Mouse (Mus musculus): ENCODE results near the gene Apopt1. TPM values are rescaled to one million over a fixed set of nuclear protein-coding genes. Genes with fewer than 3 reads are reported as not detected.

The Apopt1 gene
- polyA plus RNA-seq, 1 experiment from 2014 or later, result 52.5 TPM

DNA sequence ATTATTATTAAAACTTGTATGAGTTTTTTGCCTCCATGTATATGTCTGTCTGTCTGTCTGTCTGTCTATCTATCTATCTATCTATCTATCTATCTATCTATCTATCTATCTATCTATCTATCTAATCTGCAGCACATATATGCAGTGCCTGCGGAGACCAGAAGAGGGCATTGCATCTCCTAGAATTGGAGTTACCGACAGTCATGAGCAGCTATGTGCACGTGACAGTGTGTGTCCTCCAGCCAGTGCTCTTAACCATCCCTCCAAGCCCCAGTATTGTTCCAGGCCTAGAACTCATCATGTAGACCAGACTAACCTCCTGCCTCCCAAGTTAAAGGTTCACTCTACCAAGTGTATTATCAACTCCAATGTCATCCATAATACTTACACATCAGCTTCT is 25.7 kb downstream of the Apopt1 start:
- ATAC-seq (ENCODE audit: low FRiP score), result no peak
- WGBS, result 11% methylated on average over 3 of the region's 3 CpGs

DNA sequence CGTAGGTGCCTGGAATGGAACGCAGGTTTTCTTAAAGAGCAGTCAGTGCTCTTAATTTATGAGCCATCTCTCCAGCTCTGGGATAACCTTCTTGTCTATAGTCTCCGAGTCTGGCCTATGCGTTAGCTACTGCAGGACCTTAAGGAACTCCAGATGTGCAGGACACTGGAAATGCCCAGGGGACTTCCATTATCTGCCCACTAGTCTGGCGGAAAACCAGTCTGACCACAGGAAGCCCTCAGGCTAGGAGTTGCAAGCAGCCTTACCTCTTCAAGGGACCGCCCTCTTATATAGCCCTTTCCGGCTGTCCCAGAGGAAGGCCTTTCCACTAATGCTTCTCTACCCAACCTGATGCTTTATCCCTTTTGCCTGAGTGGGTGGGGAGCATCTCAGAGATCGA is 28.3 kb downstream of the Apopt1 start:
- no peaks in the 10 kb centered on the region for H3K4me1 ChIP-seq (replicated peaks; ENCODE audit: control insufficient read depth, insufficient read depth, low read length)
- no peak overlapping the region for H3K4me2 ChIP-seq (replicated peaks; ENCODE audit: low read depth, low read length)
- H3K9ac ChIP-seq (ENCODE audit: low read depth, low read length), result no peak overlapping the region
- 81% methylated on average over 8 of the region's 8 CpGs for WGBS
- ATAC-seq (ENCODE audit: low FRiP score), result no peak
- H3K9me3 ChIP-seq (ENCODE audit: control insufficient read depth, low read length), result no peaks in the 10 kb centered on the region
- no peak overlapping the region for H3K27ac ChIP-seq (ENCODE audit: low read depth, low read length)
- H3K4me3 ChIP-seq (ENCODE audit: low read depth, low read length), result no peak overlapping the region
- no peak for DNase-seq (ENCODE audit: low spot score)
- H3K27me3 ChIP-seq (ENCODE audit: control insufficient read depth, insufficient read depth, low read length), result no peaks in the 10 kb centered on the region
- no peaks in the 10 kb centered on the region for H3K36me3 ChIP-seq (ENCODE audit: control insufficient read depth, insufficient read depth, low read length)

More for the DNA sequence above, 25.7 kb downstream of the Apopt1 start:
- no peak overlapping the region for H3K4me3 ChIP-seq (ENCODE audit: low read depth, low read length)
- no peaks in the 10 kb centered on the region for H3K27me3 ChIP-seq (ENCODE audit: control insufficient read depth, insufficient read depth, low read length)
- no peaks in the 10 kb centered on the region for H3K9me3 ChIP-seq (ENCODE audit: control insufficient read depth, low read length)
- H3K4me1 ChIP-seq (replicated peaks; ENCODE audit: control insufficient read depth, insufficient read depth, low read length), result no peaks in the 10 kb centered on the region
- H3K27ac ChIP-seq (ENCODE audit: low read depth, low read length), result no peak overlapping the region
- no peak overlapping the region for H3K9ac ChIP-seq (ENCODE audit: low read depth, low read length)
- H3K36me3 ChIP-seq (ENCODE audit: control insufficient read depth, insufficient read depth, low read length), result no peaks in the 10 kb centered on the region
- DNase-seq (ENCODE audit: low spot score), result peak; percentile 79
- H3K4me2 ChIP-seq (replicated peaks; ENCODE audit: low read depth, low read length), result no peak overlapping the region

DNA sequence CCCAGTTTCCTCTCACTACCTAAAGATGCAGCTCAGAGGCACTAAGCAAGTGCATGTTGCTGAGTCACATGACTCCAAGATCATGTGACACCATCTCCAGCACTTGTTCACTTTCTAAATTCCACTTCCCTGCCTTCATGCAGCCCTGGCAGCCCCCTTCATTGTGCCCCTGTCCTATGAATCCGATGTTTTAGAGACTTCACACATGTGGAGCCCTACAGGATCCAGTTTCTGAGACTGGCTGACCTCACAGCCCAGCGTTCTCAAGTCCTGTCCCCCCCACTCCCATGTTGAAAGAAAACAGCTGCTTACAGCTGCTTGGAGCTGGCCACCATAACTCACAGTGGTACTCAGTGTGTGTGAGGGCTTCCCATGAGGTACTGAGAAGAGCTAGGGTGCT is 30.4 kb downstream of the Apopt1 start:
- H3K9me3 ChIP-seq (ENCODE audit: control insufficient read depth, low read length), result no peaks in the 10 kb centered on the region
- H3K9ac ChIP-seq (ENCODE audit: low read depth, low read length), result no peak overlapping the region
- 73% methylated on average over 2 of the region's 2 CpGs for WGBS
- DNase-seq (ENCODE audit: low spot score) (no peak), ATAC-seq (ENCODE audit: low FRiP score) (no peak)
- H3K4me3 ChIP-seq (ENCODE audit: low read depth, low read length), result no peak overlapping the region
- H3K36me3 ChIP-seq (ENCODE audit: control insufficient read depth, insufficient read depth, low read length), result no peaks in the 10 kb centered on the region
- H3K27me3 ChIP-seq (ENCODE audit: control insufficient read depth, insufficient read depth, low read length), result no peaks in the 10 kb centered on the region
- H3K4me1 ChIP-seq (replicated peaks; ENCODE audit: control insufficient read depth, insufficient read depth, low read length), result no peaks in the 10 kb centered on the region
- no peak overlapping the region for H3K27ac ChIP-seq (ENCODE audit: low read depth, low read length)
- H3K4me2 ChIP-seq (replicated peaks; ENCODE audit: low read depth, low read length), result no peak overlapping the region

DNA sequence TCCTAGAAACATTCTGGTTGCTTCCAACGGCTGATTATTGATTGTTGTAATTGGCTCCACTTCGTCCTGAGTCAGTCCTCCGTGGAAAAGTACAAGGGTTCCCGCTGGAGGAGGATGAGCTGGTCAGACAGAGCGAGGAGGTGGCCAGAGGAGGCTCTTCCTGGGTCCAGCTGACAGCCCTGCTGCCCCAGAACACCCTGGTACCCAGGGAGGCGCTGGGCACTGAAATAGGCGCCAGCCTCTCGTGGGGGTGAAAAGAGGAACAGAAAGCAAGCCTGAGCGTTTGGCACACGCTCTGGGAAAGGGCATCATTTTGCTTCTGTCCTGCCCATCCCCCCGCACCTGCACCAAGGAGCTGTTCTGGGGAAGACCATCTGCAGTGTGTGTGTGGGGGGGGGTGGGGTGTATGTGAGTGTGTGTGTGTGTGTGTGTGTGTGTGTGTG is 30.9 kb downstream of the Apopt1 start:
- H3K36me3 ChIP-seq (ENCODE audit: control insufficient read depth, insufficient read depth, low read length), result no peaks in the 10 kb centered on the region
- no peak overlapping the region for H3K4me3 ChIP-seq (ENCODE audit: low read depth, low read length)
- WGBS, result 86% methylated on average over 11 of the region's 11 CpGs
- no peaks in the 10 kb centered on the region for H3K4me1 ChIP-seq (replicated peaks; ENCODE audit: control insufficient read depth, insufficient read depth, low read length)
- no peak for DNase-seq (ENCODE audit: low spot score)
- H3K9ac ChIP-seq (ENCODE audit: low read depth, low read length), result no peak overlapping the region
- no peak overlapping the region for H3K4me2 ChIP-seq (replicated peaks; ENCODE audit: low read depth, low read length)
- no peak overlapping the region for H3K27ac ChIP-seq (ENCODE audit: low read depth, low read length)
- H3K9me3 ChIP-seq (ENCODE audit: control insufficient read depth, low read length), result no peaks in the 10 kb centered on the region
- no peaks in the 10 kb centered on the region for H3K27me3 ChIP-seq (ENCODE audit: control insufficient read depth, insufficient read depth, low read length)
- ATAC-seq (ENCODE audit: low FRiP score), result no peak

DNA sequence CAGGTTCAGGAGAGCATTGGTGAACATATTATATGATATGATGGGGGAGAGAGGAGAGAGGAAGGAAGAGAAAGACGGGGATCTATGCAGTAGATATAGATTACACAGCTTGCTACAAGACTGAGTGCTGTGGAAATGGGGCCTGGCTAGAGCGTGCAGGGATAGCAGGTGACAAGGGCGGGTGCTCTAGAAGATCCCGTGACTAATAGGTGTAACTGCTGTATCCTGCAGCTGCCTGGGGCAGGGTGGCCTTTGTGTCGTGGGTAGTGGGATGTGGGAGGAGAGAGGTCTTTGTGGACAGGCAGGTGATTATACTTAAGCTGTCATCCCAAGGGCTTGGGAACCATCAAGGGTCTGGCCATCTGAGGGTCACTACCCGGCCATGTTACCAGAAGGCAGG is 32.2 kb downstream of the Apopt1 start:
- Histone ChIP-seq H3K4me2 (replicated peaks; ENCODE audit: low read depth, low read length) (no peak overlapping the region), H3K4me3 (ENCODE audit: low read depth, low read length) (no peak overlapping the region), H3K4me1 (replicated peaks; ENCODE audit: control insufficient read depth, insufficient read depth, low read length) (no peaks in the 10 kb centered on the region), H3K36me3 (ENCODE audit: control insufficient read depth, insufficient read depth, low read length) (no peaks in the 10 kb centered on the region), H3K9ac (ENCODE audit: low read depth, low read length) (no peak overlapping the region), H3K27me3 (ENCODE audit: control insufficient read depth, insufficient read depth, low read length) (no peaks in the 10 kb centered on the region), H3K9me3 (ENCODE audit: control insufficient read depth, low read length) (no peaks in the 10 kb centered on the region), H3K27ac (ENCODE audit: low read depth, low read length) (no peak overlapping the region)
- DNase-seq (ENCODE audit: low spot score) (no peak), ATAC-seq (ENCODE audit: low FRiP score) (no peak)
- 79% methylated on average over 6 of the region's 6 CpGs for WGBS

DNA sequence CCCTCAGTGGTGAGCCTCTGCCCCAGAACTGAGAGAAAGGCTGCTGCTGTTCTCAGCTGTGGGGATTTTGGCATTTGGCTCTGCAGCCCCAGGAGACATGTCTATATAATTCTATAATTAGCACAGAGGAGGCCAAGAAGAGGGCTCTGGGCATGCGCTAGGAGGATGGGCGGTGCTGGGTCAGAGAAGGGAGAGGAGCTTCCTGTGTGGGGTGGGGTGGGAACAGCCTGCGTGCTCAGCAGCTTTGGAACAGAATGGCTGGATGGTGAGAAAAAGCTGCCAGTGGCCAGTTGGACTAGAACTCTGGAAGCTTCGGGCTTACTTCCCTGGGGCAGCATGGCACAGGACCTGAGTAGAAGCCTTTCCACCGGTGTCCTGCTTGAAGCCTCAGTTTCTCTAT is 33.0 kb downstream of the Apopt1 start:
- ATAC-seq (ENCODE audit: low FRiP score) (no peak), DNase-seq (ENCODE audit: low spot score) (no peak)
- H3K9me3 ChIP-seq (ENCODE audit: control insufficient read depth, low read length), result no peaks in the 10 kb centered on the region
- H3K36me3 ChIP-seq (ENCODE audit: control insufficient read depth, insufficient read depth, low read length), result no peaks in the 10 kb centered on the region
- H3K4me3 ChIP-seq (ENCODE audit: low read depth, low read length), result no peak overlapping the region
- no peaks in the 10 kb centered on the region for H3K4me1 ChIP-seq (replicated peaks; ENCODE audit: control insufficient read depth, insufficient read depth, low read length)
- no peak overlapping the region for H3K4me2 ChIP-seq (replicated peaks; ENCODE audit: low read depth, low read length)
- no peak overlapping the region for H3K27ac ChIP-seq (ENCODE audit: low read depth, low read length)
- 76% methylated on average over 5 of the region's 5 CpGs for WGBS
- H3K9ac ChIP-seq (ENCODE audit: low read depth, low read length), result no peak overlapping the region
- H3K27me3 ChIP-seq (ENCODE audit: control insufficient read depth, insufficient read depth, low read length), result no peaks in the 10 kb centered on the region

DNA sequence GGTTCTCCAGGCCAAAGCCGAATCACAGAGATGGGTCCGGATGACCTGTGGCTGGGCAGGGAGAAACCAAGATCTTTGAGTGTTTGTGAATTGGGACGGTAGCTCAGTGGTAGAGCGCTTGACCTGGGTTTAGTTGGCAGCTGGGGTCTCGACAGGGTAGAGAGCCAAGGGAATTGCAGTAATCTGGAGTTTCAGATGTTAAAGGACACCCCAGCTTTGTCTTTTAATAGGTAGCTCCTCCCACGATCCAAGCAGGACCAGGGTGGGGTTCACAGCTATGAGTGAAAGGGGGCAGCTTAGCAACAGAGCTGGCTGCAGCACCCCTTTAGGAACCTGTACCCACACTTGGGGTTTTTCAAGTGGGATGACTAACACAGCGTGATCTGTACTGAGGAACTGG is 34.4 kb downstream of the Apopt1 start:
- no peaks in the 10 kb centered on the region for H3K27me3 ChIP-seq (ENCODE audit: control insufficient read depth, insufficient read depth, low read length)
- H3K27ac ChIP-seq (ENCODE audit: low read depth, low read length), result no peak overlapping the region
- ATAC-seq (ENCODE audit: low FRiP score) (no peak), DNase-seq (ENCODE audit: low spot score) (no peak)
- no peak overlapping the region for H3K4me2 ChIP-seq (replicated peaks; ENCODE audit: low read depth, low read length)
- H3K9ac ChIP-seq (ENCODE audit: low read depth, low read length), result no peak overlapping the region
- WGBS, result 80% methylated on average over 7 of the region's 7 CpGs
- H3K9me3 ChIP-seq (ENCODE audit: control insufficient read depth, low read length), result no peaks in the 10 kb centered on the region
- no peaks in the 10 kb centered on the region for H3K4me1 ChIP-seq (replicated peaks; ENCODE audit: control insufficient read depth, insufficient read depth, low read length)
- H3K4me3 ChIP-seq (ENCODE audit: low read depth, low read length), result no peak overlapping the region
- no peaks in the 10 kb centered on the region for H3K36me3 ChIP-seq (ENCODE audit: control insufficient read depth, insufficient read depth, low read length)

DNA sequence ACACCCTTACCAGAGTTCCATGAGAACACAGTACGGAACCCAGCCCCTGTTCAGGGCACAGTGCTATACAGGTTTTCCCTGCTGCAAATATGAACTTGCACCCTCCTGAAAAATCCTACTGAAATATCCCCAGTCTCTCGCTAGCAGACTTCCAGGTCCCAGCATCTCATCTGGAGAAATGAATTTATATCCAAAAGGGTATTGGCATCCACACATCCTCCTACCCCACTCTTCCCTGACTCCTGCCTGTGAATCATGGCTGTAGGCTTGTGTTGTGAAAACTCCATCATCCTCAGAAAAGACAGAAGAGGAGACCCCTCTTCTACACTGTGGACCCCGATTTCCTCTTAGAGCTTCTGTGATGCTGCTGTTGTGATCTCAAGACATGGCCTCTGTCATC is 37.7 kb downstream of the Apopt1 start:
- Histone ChIP-seq H3K27me3 (ENCODE audit: control insufficient read depth, insufficient read depth, low read length) (no peaks in the 10 kb centered on the region), H3K27ac (ENCODE audit: low read depth, low read length) (no peak overlapping the region), H3K4me2 (replicated peaks; ENCODE audit: low read depth, low read length) (no peak overlapping the region), H3K4me3 (ENCODE audit: low read depth, low read length) (no peak overlapping the region), H3K36me3 (ENCODE audit: control insufficient read depth, insufficient read depth, low read length) (no peaks in the 10 kb centered on the region), H3K9ac (ENCODE audit: low read depth, low read length) (no peak overlapping the region), H3K4me1 (replicated peaks; ENCODE audit: control insufficient read depth, insufficient read depth, low read length) (no peaks in the 10 kb centered on the region), H3K9me3 (ENCODE audit: control insufficient read depth, low read length) (no peaks in the 10 kb centered on the region)
- WGBS, result 89% methylated on average over 3 of the region's 3 CpGs
- DNase-seq (ENCODE audit: low spot score) (no peak), ATAC-seq (ENCODE audit: low FRiP score) (no peak)

DNA sequence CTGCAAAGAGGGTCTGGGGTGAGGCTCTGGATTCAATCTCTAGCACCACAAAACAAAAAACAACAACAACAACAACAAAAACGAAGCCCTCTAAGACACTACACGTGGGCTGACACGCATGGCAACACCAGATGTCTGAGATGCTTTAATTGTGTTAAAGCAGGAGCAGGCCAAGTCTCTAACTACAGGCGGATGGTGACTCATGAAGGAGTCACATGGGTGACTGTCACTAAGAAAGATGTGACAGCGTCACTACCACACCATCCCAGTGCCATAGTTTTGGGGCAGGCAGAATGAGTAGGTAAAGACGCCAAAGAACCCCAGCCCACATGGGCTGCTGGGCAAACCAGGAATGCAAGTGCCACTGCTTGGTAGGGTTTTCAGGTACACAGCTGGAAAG is 39.4 kb downstream of the Apopt1 start:
- no peaks in the 10 kb centered on the region for H3K9me3 ChIP-seq (ENCODE audit: control insufficient read depth, low read length)
- H3K4me2 ChIP-seq (replicated peaks; ENCODE audit: low read depth, low read length), result no peak overlapping the region
- no peaks in the 10 kb centered on the region for H3K27me3 ChIP-seq (ENCODE audit: control insufficient read depth, insufficient read depth, low read length)
- H3K9ac ChIP-seq (ENCODE audit: low read depth, low read length), result no peak overlapping the region
- WGBS, result 92% methylated on average over 6 of the region's 6 CpGs
- no peak overlapping the region for H3K4me3 ChIP-seq (ENCODE audit: low read depth, low read length)
- ATAC-seq (ENCODE audit: low FRiP score) (no peak), DNase-seq (ENCODE audit: low spot score) (no peak)
- H3K4me1 ChIP-seq (replicated peaks; ENCODE audit: control insufficient read depth, insufficient read depth, low read length), result 0 out of 2 replicates have a peak, but pooled peaks cover 2% of the 10 kb centered on the region
- no peaks in the 10 kb centered on the region for H3K36me3 ChIP-seq (ENCODE audit: control insufficient read depth, insufficient read depth, low read length)
- H3K27ac ChIP-seq (ENCODE audit: low read depth, low read length), result no peak overlapping the region
